Mouse (Mus musculus): Measurements from ENCODE around the gene Mrgpre. TPM values are rescaled to one million over a fixed set of nuclear protein-coding genes. Genes with fewer than 3 reads are reported as not detected.
A peak's percentile ranks its signal among the peaks of the same experiment; 100 is the strongest.

Gene Mrgpre
- polyA plus RNA-seq, 1 experiment from 2014 or later: 1.4 TPM

- Histone ChIP-seq H3K9me3 (replicated peaks; ENCODE audit: control insufficient read depth, low read length) (no peaks in the 10 kb centered on the region), H3K4me3 (ENCODE audit: low read depth, low read length) (no peak overlapping the region), H3K27ac (replicated peaks; ENCODE audit: low read depth, low read length) (no peak overlapping the region), H3K27me3 (ENCODE audit: control insufficient read depth, insufficient read depth, low read length) (no peaks in the 10 kb centered on the region), H3K4me2 (ENCODE audit: low read depth, low read length) (peak overlapping the region; percentile 32; the same call in 1 of the 2 replicates), H3K9ac (replicated peaks; ENCODE audit: low read length) (peak overlapping the region; percentile 30; the same call in 1 of the 2 replicates), H3K4me1 (ENCODE audit: control insufficient read depth, insufficient read depth, low read length) (no peaks in the 10 kb centered on the region), H3K36me3 (replicated peaks; ENCODE audit: control insufficient read depth, insufficient read depth, low read depth, low read length) (no peaks in the 10 kb centered on the region)
- DNase-seq (ENCODE audit: low spot score): peak; percentile 92
- ATAC-seq (replicated peaks; ENCODE audit: insufficient number of reproducible peaks, low FRiP score, low TSS enrichment, low read depth): peak; percentile 76
- 3% methylated on average over 16 of the region's 16 CpGs for WGBS
Measured at GRCm38 (mm10) chr7:143748041-143748868, 36.0 kb downstream of the Mrgpre start.

DNA sequence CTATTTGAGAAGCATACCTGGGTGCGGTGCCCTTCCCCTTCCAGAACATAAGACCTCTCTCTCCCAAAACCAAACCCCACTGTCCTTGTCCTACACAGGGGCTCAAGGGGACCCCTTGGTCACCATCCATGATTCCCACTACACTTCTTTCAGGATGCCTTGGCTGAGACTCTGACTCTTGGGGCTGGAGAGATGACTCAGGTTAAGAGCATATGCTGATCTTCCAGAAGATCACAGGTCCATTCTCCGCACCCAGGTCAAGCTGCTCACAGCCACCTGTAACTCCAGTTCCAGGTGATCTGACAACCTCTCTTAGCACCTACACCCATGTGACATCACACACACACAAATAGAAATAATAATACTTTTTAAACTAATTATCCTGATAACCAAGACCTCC lies 43.6 kb downstream of the Mrgpre start:
- H3K27ac ChIP-seq (replicated peaks; ENCODE audit: low read depth, low read length): no peak overlapping the region
- peaks cover 8% of the 10 kb centered on the region for H3K4me1 ChIP-seq (ENCODE audit: control insufficient read depth, insufficient read depth, low read length)
- peak overlapping the region; percentile 92 for H3K4me2 ChIP-seq (ENCODE audit: low read depth, low read length)
- ATAC-seq (replicated peaks; ENCODE audit: insufficient number of reproducible peaks, low FRiP score, low TSS enrichment, low read depth) (no peak), DNase-seq (ENCODE audit: low spot score) (no peak)
- no peaks in the 10 kb centered on the region for H3K27me3 ChIP-seq (ENCODE audit: control insufficient read depth, insufficient read depth, low read length)
- H3K4me3 ChIP-seq (ENCODE audit: low read depth, low read length): peak overlapping the region; percentile 64
- H3K9me3 ChIP-seq (replicated peaks; ENCODE audit: control insufficient read depth, low read length): no peaks in the 10 kb centered on the region
- WGBS: 10% methylated on average over 2 of the region's 2 CpGs
- H3K36me3 ChIP-seq (replicated peaks; ENCODE audit: control insufficient read depth, insufficient read depth, low read depth, low read length): no peaks in the 10 kb centered on the region
- peak overlapping the region; percentile 84 for H3K9ac ChIP-seq (replicated peaks; ENCODE audit: low read length)

DNA sequence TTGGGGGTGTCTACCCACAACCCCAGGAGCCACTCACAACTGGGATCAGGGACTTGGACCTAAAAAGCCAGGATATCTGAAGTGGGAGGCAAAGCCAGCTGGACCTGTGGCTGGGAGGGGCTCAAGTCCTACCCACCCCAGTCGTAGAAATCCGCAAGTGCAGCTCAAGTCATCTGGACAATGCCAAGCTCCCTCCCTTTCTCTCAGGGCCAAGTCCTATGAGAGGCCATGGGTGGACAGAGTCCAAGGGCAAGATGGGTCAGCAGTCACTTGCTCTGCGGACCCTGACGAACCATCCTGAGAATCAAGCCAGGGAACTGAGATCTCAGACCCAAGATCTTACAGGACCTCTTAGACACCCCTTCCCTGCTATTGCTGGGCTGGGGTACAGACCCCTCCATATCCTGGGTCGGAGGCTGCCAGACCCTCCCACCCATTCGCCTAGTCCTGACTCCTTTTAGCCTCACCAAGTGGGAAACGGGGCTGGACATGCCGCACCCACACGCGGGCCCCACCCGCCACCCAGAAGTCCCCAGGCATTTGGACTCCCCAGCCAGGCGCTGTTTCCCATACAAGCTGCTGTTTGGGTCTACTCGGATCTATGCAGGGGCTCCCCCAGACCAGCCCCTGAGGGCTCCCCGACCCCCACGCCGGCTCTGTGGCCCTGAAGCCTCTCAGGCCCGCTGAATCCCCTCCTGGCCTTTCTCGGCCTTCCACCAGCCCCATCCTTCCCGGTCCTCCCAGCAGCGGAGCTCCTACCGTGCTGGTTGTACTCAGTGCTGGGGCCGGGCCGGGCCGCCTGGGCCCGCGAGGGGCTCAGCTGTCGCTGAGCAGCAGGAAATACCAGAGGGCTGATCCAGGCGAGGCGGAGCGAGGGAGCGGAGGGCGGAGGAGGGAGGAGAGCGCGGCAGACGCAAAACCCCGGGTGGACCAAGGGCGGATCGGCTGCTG lies 44.5 kb downstream of the Mrgpre start:
- 0 out of 2 replicates have a peak overlapping the region, but pooled peaks have one; percentile 49 for H3K27ac ChIP-seq (replicated peaks; ENCODE audit: low read depth, low read length)
- DNase-seq (ENCODE audit: low spot score): peak; percentile 89
- H3K27me3 ChIP-seq (ENCODE audit: control insufficient read depth, insufficient read depth, low read length): no peaks in the 10 kb centered on the region
- H3K4me1 ChIP-seq (ENCODE audit: control insufficient read depth, insufficient read depth, low read length): peaks cover 8% of the 10 kb centered on the region
- peak overlapping the region; percentile 92 for H3K4me2 ChIP-seq (ENCODE audit: low read depth, low read length)
- peak overlapping the region; percentile 64 for H3K4me3 ChIP-seq (ENCODE audit: low read depth, low read length)
- 2% methylated on average over 38 of the region's 38 CpGs for WGBS
- peak overlapping the region; percentile 84 for H3K9ac ChIP-seq (replicated peaks; ENCODE audit: low read length)
- no peaks in the 10 kb centered on the region for H3K9me3 ChIP-seq (replicated peaks; ENCODE audit: control insufficient read depth, low read length)
- H3K36me3 ChIP-seq (replicated peaks; ENCODE audit: control insufficient read depth, insufficient read depth, low read depth, low read length): no peaks in the 10 kb centered on the region
- ATAC-seq (replicated peaks; ENCODE audit: insufficient number of reproducible peaks, low FRiP score, low TSS enrichment, low read depth): peak; percentile 83

- H3K4me1 ChIP-seq (ENCODE audit: control insufficient read depth, insufficient read depth, low read length): peaks cover 8% of the 10 kb centered on the region
- DNase-seq (ENCODE audit: low spot score) (no peak), ATAC-seq (replicated peaks; ENCODE audit: insufficient number of reproducible peaks, low FRiP score, low TSS enrichment, low read depth) (no peak)
- H3K4me2 ChIP-seq (ENCODE audit: low read depth, low read length): peak overlapping the region; percentile 92; the same call in 1 of the 2 replicates
- WGBS: 33% methylated on average over 5 of the region's 5 CpGs
- H3K27ac ChIP-seq (replicated peaks; ENCODE audit: low read depth, low read length): no peak overlapping the region
- no peak overlapping the region for H3K4me3 ChIP-seq (ENCODE audit: low read depth, low read length)
- peak overlapping the region; percentile 19 for H3K9ac ChIP-seq (replicated peaks; ENCODE audit: low read length)
- no peaks in the 10 kb centered on the region for H3K36me3 ChIP-seq (replicated peaks; ENCODE audit: control insufficient read depth, insufficient read depth, low read depth, low read length)
- no peaks in the 10 kb centered on the region for H3K27me3 ChIP-seq (ENCODE audit: control insufficient read depth, insufficient read depth, low read length)
- H3K9me3 ChIP-seq (replicated peaks; ENCODE audit: control insufficient read depth, low read length): no peaks in the 10 kb centered on the region
Measured at GRCm38 (mm10) chr7:143738601-143739006, 45.7 kb downstream of the Mrgpre start.

- Histone ChIP-seq H3K9me3 (replicated peaks; ENCODE audit: control insufficient read depth, low read length) (no peaks in the 10 kb centered on the region), H3K4me1 (ENCODE audit: control insufficient read depth, insufficient read depth, low read length) (peaks cover 8% of the 10 kb centered on the region), H3K9ac (replicated peaks; ENCODE audit: low read length) (peak overlapping the region; percentile 19), H3K4me2 (ENCODE audit: low read depth, low read length) (no peak overlapping the region), H3K27ac (replicated peaks; ENCODE audit: low read depth, low read length) (no peak overlapping the region), H3K36me3 (replicated peaks; ENCODE audit: control insufficient read depth, insufficient read depth, low read depth, low read length) (no peaks in the 10 kb centered on the region), H3K27me3 (ENCODE audit: control insufficient read depth, insufficient read depth, low read length) (no peaks in the 10 kb centered on the region), H3K4me3 (ENCODE audit: low read depth, low read length) (no peak overlapping the region)
- WGBS: 73% methylated on average over 6 of the region's 6 CpGs
- ATAC-seq (replicated peaks; ENCODE audit: insufficient number of reproducible peaks, low FRiP score, low TSS enrichment, low read depth) (no peak), DNase-seq (ENCODE audit: low spot score) (no peak)
Measured at GRCm38 (mm10) chr7:143738194-143738593, 46.1 kb downstream of the Mrgpre start.

GRCm38 (mm10) chr7:143733746-143734145 lies 50.6 kb downstream of the Mrgpre start:
- 99% methylated on average over 4 of the region's 4 CpGs for WGBS
- Histone ChIP-seq H3K4me2 (ENCODE audit: low read depth, low read length) (no peak overlapping the region), H3K27ac (replicated peaks; ENCODE audit: low read depth, low read length) (no peak overlapping the region), H3K9ac (replicated peaks; ENCODE audit: low read length) (no peak overlapping the region), H3K4me1 (ENCODE audit: control insufficient read depth, insufficient read depth, low read length) (peaks cover 3% of the 10 kb centered on the region), H3K27me3 (ENCODE audit: control insufficient read depth, insufficient read depth, low read length) (no peaks in the 10 kb centered on the region), H3K36me3 (replicated peaks; ENCODE audit: control insufficient read depth, insufficient read depth, low read depth, low read length) (no peaks in the 10 kb centered on the region), H3K9me3 (replicated peaks; ENCODE audit: control insufficient read depth, low read length) (no peaks in the 10 kb centered on the region), H3K4me3 (ENCODE audit: low read depth, low read length) (no peak overlapping the region)
- no peak for ATAC-seq (replicated peaks; ENCODE audit: insufficient number of reproducible peaks, low FRiP score, low TSS enrichment, low read depth)
- no peak for DNase-seq (ENCODE audit: low spot score)

GRCm38 (mm10) chr7:143729886-143730285 lies 54.4 kb downstream of the Mrgpre start:
- H3K27me3 ChIP-seq (ENCODE audit: control insufficient read depth, insufficient read depth, low read length): no peaks in the 10 kb centered on the region
- no peaks in the 10 kb centered on the region for H3K36me3 ChIP-seq (replicated peaks; ENCODE audit: control insufficient read depth, insufficient read depth, low read depth, low read length)
- WGBS: 81% methylated on average over 10 of the region's 10 CpGs
- no peak overlapping the region for H3K4me2 ChIP-seq (ENCODE audit: low read depth, low read length)
- H3K9me3 ChIP-seq (replicated peaks; ENCODE audit: control insufficient read depth, low read length): no peaks in the 10 kb centered on the region
- no peak overlapping the region for H3K27ac ChIP-seq (replicated peaks; ENCODE audit: low read depth, low read length)
- no peaks in the 10 kb centered on the region for H3K4me1 ChIP-seq (ENCODE audit: control insufficient read depth, insufficient read depth, low read length)
- no peak for ATAC-seq (replicated peaks; ENCODE audit: insufficient number of reproducible peaks, low FRiP score, low TSS enrichment, low read depth)
- H3K4me3 ChIP-seq (ENCODE audit: low read depth, low read length): no peak overlapping the region
- H3K9ac ChIP-seq (replicated peaks; ENCODE audit: low read length): no peak overlapping the region
- DNase-seq (ENCODE audit: low spot score): no peak
